Mouse (Mus musculus) lung, adult 2 months (tissue): ENCODE measurements around the gene Tesmin.
A peak's percentile ranks its signal among the peaks of the same experiment; 100 is the strongest.

Experiments
- CTCF ChIP-seq: fragments of 200-500 bp; IDR thresholded peaks from 2 replicates; pipeline ENCODE4 v1.5.1; 2011; ENCODE audit warnings: mild to moderate bottlenecking, low read length, control low read depth; ENCODE audit not compliant: insufficient read depth
- POLR2A ChIP-seq: fragments of 200-500 bp; IDR thresholded peaks from 2 replicates; pipeline ENCODE4 v1.6.1; 2011; ENCODE audit warnings: low read depth, mild to moderate bottlenecking, control low read depth, low read length, borderline replicate concordance; ENCODE audit errors: extremely low read depth

- TF ChIP-seq POLR2A (no peak), CTCF (peak; percentile 58)
Measured at GRCm38 (mm10) chr19:3436840-3437239, 48.2 kb downstream of the Tesmin start.
